Mouse (Mus musculus) ES-Bruce4 (cell line): Measurements from ENCODE around the gene Gcnt3. TPM values are rescaled to one million over a fixed set of nuclear protein-coding genes. Genes with fewer than 3 reads are reported as not detected.

ENCODE experiments used
- H3K27ac ChIP-seq: 2 replicates; pipeline ENCODE4 v1.5.1; 2012; ENCODE audit warnings: low read length, inconsistent platforms; ENCODE audit not compliant: insufficient read depth
- H3K27me3 ChIP-seq: 2 replicates; pipeline ENCODE4 v1.6.1; 2012; ENCODE audit warnings: mild to moderate bottlenecking, low read length, inconsistent platforms; ENCODE audit not compliant: control insufficient read depth, poor library complexity, insufficient read depth, severe bottlenecking
- H3K36me3 ChIP-seq: 2 replicates; pipeline ENCODE4 v1.6.1; 2012; ENCODE audit warnings: inconsistent platforms, mild to moderate bottlenecking, low read length, moderate library complexity; ENCODE audit not compliant: control insufficient read depth, poor library complexity, insufficient read depth, severe bottlenecking
- H3K4me1 ChIP-seq: one replicate; pipeline ENCODE4 v1.8.1; 2011; ENCODE audit warnings: low read length; ENCODE audit not compliant: control insufficient read depth, insufficient read depth
- H3K4me3 ChIP-seq: 2 replicates; pipeline ENCODE4 v1.5.1; 2011; ENCODE audit warnings: low read depth, mild to moderate bottlenecking, low read length
- H3K9ac ChIP-seq: 2 replicates; pipeline ENCODE4 v1.6.1; 2012; ENCODE audit warnings: low read depth, mild to moderate bottlenecking, inconsistent platforms; ENCODE audit not compliant: poor library complexity, severe bottlenecking
- H3K9me3 ChIP-seq: replicated peaks from 2 replicates; pipeline ENCODE4 v1.6.1; 2012; ENCODE audit warnings: mild to moderate bottlenecking, low read length, inconsistent platforms; ENCODE audit not compliant: control insufficient read depth, poor library complexity, insufficient read depth, severe bottlenecking
- CTCF ChIP-seq: IDR thresholded peaks from one replicate; pipeline ENCODE4 v1.8.1; 2011; ENCODE audit warnings: low read depth, low read length
- EP300 ChIP-seq: IDR thresholded peaks from 2 replicates; pipeline ENCODE4 v1.6.1; 2011; ENCODE audit warnings: low read depth, low read length; ENCODE audit not compliant: insufficient read depth
- POLR2A ChIP-seq: IDR thresholded peaks from one replicate; pipeline ENCODE4 v1.8.1; 2011; ENCODE audit warnings: low read length; ENCODE audit not compliant: insufficient read depth
- polyA plus RNA-seq: library from polyadenylated mRNA; stranded (reverse); fragments of >200 nt; gene quantifications from 2 replicates; pipeline ENCODE4 v1.2.4, GENCODE M21; 2011; ENCODE audit warnings: low read depth; ENCODE audit not compliant: missing spikeins, insufficient read depth, insufficient read length

Gcnt3 gene
- polyA plus RNA-seq, 1 experiment, result 0.18 TPM

- no peaks in the 10 kb centered on the region for H3K36me3 ChIP-seq
- TF ChIP-seq POLR2A, result no peak
- TF ChIP-seq EP300, result no peak
- no peak overlapping the region for H3K9ac ChIP-seq
- H3K27ac ChIP-seq, result no peak overlapping the region
- H3K4me1 ChIP-seq, result no peaks in the 10 kb centered on the region
- no peaks in the 10 kb centered on the region for H3K9me3 ChIP-seq
- H3K4me3 ChIP-seq, result no peak overlapping the region
- no peaks in the 10 kb centered on the region for H3K27me3 ChIP-seq
Measured at GRCm38 (mm10) chr9:69986571-69986970, 51.3 kb downstream of the Gcnt3 start.

GRCm38 (mm10) chr9:69986063-69986462 is 51.8 kb downstream of the Gcnt3 start:
- Histone ChIP-seq H3K27me3 (no peaks in the 10 kb centered on the region), H3K9ac (no peak overlapping the region), H3K4me1 (no peaks in the 10 kb centered on the region), H3K36me3 (no peaks in the 10 kb centered on the region), H3K9me3 (no peaks in the 10 kb centered on the region), H3K4me3 (no peak overlapping the region), H3K27ac (no peak overlapping the region)
- no peak for TF ChIP-seq CTCF
- no peak for TF ChIP-seq POLR2A

- no peaks in the 10 kb centered on the region for H3K36me3 ChIP-seq
- no peaks in the 10 kb centered on the region for H3K27me3 ChIP-seq
- TF ChIP-seq CTCF (no peak), EP300 (no peak), POLR2A (no peak)
- no peak overlapping the region for H3K27ac ChIP-seq
- H3K4me3 ChIP-seq, result no peak overlapping the region
- H3K9me3 ChIP-seq, result no peaks in the 10 kb centered on the region
- no peak overlapping the region for H3K9ac ChIP-seq
- H3K4me1 ChIP-seq, result no peaks in the 10 kb centered on the region
Measured at GRCm38 (mm10) chr9:69985526-69985925, 52.4 kb downstream of the Gcnt3 start.

Other genes with a start within 250 kb of the Gcnt3 start
- gene Bnip2, start 48.6 kb downstream of the Gcnt3 start, polyA plus RNA-seq, result 63.6 and 65.6 TPM in 2 replicates
- gene Gtf2a2, start 25.5 kb downstream of the Gcnt3 start, polyA plus RNA-seq, result 111 and 122 TPM in 2 replicates
- gene Fam81a, start 104.5 kb upstream of the Gcnt3 start, polyA plus RNA-seq, result 7.8 and 8.3 TPM in 2 replicates
- 51.6 and 54.2 TPM in 2 replicates for gene Myo1e, start 169.3 kb upstream of the Gcnt3 start, polyA plus RNA-seq